Mouse (Mus musculus): ENCODE results near the gene Ccna1.
A peak's percentile ranks its signal among the peaks of the same experiment; 100 is the strongest.

Ccna1 gene

DNA sequence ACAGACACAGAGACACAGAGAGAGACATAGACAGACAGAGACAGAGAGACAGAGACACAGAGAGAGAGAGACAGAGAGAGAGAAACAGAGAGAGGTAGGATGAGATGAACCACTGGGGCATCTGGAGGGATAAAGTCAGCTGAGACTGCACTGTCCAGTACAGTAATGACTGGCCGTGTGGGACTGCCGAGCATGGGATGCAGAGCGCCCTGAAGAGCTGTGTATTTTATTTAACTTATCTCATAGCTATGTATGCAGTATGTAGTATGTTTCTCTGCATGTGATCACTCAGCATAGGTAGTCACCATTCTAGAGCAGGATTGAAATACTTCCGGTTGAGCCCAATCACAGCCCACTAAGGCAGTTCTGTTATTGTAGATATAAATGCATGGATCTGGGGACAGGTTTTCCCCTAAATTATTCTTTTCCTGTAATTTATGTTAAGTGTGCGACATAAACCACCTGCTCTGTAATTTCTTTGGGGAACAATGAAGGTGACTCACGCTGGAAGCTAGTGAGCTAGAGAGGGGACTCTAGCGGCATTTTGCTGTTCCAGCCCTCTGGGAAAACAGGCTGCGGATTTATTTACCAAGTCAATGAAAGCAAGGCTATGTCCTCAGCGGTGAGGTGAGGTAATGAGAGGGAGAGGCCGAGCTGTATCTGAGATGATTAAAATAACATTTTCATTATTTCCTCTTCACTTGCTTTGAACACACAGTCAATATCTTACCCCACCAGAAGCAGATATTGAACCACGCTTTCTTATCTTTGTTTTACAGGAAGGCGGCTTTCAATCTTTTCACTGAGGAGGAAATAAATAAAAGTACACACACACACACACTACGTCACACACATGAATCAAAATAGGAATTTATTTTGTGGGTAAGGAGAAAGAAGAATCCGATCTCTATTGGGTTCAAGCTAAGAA lies 10.7 kb upstream of the Ccna1 start:
- no peak for DNase-seq

DNA sequence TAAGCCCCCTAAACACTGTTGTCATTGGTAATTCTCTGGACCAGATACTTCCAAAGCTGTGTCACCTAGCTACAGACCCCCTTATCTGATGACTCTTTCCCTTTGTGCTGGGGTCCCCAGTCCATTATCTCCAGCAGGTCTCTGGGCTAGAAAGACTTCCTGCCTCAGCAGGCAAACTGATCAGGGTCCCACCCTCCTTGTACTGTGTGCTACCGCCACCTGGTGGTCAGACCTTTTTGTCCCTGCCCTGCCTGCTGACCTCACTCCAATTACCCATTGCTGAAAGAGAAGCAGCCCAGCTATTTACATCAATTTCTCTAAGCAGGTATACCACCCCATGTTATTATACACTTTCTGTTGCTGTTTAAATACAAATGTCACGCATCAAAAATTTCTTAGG lies 9.1 kb upstream of the Ccna1 start:
- peak; percentile 60 for DNase-seq

DNA sequence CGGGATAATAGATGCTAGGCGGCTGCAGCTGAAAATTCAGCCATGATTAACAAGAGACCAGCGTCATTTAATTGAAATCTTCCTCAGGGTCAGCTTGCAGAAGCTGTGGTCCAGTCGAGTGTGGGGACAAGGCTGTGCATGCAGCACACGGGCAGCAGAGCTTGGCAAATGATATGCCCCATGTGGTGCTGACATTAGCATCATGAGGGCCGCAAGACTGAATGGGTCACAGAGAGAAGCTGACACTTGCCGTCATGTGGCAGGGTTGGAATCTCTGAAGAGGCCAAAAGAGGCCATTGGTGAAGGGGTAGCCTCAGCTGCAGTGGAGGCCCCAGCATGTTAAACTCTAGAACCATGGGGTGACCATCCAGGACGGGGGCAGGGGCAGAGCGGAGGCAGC lies 7.4 kb upstream of the Ccna1 start:
- no peak for DNase-seq

DNA sequence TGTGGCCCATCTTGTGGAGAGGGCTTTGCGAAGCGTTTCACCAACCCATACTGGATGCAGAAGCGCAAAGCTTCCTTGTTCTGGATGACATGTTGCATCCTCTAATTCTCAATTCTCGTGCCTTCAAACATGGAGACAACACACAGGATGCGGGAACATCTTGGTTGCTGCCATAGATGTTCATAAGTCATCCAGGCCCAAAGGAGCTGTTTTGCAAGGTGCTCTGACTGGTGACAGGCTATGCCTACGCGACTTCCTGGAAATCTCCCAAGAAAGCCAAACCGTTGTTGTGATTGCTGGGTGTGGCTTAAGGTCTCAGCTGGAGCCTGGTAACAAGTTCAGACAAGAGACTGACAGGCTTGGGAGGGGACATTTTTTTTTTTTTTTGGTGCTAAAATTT lies 1.1 kb upstream of the Ccna1 start:
- no peak for DNase-seq

DNA sequence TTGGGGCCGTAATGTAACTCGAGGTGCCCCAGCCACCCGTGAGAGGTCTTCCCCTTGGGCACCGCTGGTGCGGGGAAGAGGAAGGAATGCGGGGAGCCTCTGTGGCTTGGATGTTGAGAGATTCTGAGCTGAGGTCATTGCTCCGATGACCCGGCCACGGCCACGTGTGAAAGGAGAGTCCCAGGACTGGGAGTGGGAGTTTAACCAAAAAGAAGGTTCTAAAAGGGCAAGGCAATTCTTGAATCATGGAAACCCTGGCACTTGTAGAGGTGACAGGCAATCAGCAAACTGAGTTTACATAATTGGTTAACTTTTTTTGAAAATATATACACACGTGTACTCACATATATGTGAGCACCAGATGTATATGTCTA lies 433 bp upstream of the Ccna1 start:
- no peak for DNase-seq

DNA sequence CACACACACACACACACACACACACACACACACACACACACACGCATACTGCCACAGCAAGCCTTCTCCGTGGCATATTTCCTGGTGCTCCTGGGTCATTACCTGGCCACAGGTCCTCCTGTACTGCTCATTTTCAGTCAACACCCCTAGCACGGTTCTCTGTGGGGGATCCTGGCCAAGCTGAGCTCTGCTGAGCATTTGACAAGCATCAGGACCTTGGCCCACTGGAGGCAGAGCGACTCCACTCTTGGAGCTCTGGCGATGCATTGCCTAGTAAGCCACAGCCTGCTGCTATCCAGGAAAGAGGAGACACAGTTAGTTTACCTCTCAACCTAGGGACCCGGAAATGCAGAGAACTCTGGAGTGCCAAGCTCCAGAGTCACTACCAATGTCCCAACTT lies 1.1 kb downstream of the Ccna1 start:
- no peak for DNase-seq

DNA sequence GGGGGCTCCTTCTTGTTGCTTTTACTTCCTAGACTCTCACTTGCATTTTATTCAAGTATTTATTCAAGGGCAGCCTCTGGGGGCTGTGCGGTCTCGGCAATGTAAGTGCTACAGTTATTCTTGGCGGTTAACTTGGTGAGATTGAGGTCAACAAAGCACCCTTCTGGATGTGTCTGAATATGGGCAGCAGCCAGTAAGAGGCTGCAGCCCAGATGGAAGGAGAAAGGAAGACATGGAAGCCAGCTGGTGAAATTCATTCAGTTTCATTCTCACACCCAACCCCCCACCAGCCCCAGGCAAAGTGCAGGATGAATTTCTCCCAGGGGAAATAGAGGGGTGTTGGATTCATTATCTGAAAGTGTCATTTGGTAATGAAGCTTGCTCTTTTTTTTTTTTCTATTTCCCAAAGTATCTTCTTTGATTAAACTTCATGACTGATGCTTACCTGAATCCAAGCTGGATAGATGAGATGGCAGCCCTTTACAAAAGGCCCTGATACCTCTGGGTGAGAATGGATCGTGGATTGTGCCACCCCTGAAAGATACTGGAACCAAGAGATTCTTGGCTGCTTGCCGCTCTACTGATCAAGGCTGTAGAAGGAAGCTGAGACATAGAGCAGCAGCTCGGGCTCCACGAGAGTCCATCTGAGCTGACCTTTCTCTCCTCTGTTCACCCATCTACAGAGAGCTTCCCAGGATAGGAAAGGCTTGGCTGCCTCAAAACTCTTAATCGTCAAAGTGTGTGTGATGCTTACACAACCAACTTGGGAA lies 10.5 kb downstream of the Ccna1 start:
- DNase-seq = no peak

DNA sequence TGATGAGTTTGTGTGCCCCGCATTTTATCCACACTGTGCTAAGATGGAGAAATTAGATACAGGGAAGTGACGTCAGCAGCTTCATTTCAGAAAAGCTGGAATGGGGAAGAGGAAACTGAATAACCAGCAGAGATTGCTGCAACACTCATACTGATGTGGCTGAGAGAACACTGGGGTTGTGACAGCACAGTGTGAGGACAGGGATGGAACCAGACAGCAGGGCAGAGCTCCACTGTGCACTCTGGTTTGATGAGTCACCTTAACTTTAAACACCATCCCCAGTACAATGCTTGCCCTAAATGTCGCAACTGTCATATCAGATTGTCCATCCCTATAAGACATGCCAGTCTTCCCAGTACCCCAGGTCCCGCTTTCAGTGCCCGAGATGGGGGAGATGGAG lies 17.7 kb downstream of the Ccna1 start:
- no peak for DNase-seq

DNA sequence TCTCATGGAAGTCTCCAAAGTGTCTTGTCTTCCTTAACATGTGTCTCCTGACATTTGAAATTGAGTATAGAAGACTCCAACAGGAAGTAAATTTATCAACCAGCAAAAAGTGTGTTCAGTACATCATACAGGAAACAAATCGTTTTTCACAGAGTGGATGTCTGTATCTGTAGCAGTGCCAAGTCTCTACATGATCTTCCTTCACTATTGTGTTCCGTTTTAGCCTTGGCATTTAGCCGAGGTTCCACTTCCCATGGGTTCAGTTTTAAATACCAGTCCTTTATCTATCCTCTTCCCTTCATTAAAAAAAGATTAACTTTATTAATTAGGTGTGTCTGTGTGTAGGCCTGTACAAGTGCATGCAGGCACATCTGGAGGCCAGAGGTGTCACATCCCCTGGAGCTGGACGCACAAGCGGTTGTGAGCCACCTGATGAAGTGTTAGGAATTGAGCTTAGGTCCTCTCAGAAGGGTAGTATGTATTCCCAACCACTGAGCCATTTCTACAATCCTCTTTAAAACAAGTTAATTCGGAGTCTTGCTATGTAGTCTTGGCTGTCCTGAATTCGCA lies 27.9 kb downstream of the Ccna1 start:
- DNase-seq = no peak

DNA sequence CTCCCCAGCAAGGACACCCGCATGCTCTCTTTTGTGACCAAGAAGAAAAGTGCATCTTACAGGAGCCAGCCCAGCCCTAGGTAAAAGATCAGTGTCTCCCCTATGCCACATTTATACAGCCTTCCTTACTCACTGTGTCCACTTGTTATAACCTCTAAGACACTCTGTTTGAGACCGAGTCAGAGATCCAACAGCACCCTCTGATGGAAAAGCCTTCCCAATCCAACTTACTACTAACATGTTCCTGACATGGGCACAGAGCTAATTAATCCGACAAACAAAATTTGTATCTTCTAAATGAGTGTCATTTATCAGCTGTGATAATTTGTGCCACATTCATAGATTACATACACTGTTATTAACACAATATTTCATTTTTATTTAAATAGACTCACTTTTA lies 29.8 kb downstream of the Ccna1 start:
- DNase-seq = no peak

DNA sequence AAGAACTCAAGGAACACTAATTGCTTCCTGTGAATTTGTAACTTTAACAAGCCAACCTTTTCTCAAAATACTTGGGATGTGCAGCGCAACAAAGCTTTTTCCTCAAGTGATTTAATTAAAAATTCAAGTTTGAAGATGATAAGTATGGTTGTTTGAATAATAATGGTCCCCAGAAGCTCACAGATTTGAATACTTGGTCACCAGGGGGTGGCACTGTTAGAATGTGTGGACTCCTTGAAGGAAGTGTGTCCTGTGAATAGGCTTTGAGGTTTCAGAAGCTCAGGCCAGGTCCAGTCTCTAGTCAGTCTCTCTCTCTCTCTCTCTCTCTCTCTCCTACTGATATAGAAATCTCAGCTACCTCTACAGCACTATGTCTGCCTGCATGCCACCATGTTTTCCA lies 32.0 kb downstream of the Ccna1 start:
- DNase-seq = no peak

DNA sequence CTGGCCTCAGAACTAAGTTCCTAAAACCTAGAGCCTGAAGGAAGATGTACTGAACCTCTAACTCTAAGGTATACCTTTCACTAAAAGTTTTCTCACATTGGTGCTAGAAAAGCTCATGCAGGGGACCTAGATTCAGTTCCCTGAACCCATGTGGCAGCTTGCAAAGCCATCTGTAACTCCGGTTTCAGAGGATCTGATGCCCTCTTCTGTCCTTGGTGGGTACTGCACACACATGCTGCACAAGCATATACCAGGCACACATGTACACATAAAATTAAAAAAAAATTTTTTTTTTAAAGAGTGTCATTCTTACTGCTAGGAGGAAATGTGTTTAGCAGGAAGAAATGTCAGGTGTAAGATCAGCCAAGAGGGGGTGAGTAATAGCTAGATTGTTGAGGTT lies 33.1 kb downstream of the Ccna1 start:
- DNase-seq = no peak

DNA sequence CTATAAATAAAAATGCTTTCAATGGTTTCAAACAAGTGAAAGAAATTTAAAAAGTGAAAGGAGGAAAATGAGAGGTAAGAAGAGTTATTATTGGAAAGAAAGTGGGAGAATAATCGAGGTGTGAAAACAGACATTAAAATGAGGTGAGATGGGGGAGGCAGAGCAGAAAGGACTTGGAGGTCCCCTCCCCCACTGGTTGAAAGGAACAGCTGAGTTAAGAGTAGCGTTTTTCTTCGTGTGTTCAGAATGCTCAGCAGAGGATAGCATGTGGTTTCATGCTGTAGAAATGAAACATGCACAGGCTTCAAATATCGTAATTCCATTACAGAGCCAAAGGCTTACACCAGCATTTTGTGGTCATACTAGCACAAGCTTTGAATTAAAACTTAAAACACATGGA lies 42.8 kb downstream of the Ccna1 start:
- no peak for DNase-seq

DNA sequence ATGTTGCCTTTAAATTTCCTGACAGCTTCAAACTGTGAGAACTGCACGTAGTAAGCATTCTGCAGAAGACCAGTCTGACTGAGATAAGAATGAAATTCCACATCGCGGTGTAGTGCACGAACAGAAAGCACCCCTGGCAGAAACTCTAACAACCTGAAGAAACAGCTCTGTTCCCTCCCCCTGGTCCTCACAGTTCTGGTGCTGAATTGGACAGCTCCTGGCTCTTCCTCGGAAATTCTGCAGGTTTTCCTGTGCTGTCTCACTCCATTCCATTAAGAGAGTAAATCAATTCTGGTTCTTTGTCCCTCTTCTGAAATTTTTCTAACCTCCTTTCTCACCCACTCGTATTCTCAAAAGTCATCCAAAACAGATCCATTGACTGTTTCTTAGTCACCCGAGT lies 43.6 kb downstream of the Ccna1 start:
- no peak for DNase-seq

DNA sequence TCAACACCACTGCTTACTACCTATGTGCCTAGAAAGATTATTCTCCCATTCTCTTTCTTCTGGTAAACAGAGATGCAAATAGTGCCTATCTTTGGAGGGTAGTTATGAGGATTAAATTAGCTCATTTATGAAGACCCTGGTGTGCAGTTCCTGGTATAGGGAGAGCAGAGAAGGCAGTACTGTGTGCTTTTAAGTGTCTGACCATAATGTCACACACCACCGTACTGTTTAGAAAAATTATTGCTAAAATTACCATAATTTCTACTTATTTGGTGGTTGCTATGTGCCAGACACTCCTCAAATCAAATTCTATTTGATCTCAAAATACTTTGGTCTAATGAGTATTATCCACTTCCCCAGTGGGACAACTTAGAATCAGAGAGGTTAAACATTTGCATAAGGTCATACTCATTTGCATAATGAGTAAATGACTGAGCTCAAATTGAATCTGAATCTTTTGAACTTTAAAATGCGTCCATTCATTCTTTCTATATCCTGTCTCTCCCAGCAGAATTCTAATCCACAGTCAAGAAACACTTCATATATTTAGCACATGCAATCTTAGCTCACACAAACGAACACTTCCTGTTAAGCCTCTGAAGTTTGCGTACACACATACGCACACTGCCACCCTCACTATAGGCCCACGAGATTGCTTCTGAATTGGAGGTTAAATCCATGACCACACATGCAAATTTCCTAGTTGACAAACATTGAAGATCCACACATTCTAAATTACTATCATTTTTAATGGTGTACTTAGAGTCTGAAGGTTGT lies 46.1 kb downstream of the Ccna1 start:
- DNase-seq = no peak

DNA sequence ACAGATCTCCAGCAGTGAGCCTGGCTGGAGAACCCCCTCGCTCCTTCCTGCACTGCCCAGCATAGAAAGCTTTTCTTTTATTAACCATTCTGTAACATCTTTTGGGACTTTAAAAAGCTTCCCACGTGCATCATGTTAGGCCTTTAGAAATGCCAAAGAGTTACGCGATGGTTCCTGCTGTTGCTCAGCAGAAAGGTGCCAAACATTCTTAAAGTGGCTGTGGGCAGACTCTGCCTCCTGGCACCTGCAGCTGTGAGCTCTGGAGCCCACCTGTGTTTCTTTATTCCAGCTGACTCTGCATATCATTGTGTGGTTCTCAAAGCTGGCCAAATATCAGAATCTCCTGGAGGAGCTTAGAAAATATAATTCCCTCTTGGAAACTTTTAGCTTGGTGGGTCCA lies 51.3 kb downstream of the Ccna1 start:
- DNase-seq = no peak

DNA sequence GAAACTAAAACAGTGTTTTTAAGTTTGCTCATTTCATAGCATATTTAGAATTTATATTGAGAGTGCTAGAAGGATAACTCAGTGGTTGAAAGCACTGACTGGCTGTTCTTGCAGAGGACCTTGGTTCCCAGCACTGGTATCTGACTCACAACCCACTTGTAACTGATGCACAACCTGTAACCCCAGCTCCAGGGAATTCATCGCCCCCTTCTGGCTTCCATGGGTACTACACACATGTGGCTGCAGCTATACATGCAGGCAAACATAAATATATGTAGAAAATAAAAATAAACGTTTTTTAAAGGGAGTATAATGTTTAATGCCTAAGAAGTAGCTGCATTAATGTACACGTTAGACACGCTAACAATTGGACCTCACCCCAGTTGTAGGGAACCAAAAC lies 53.6 kb downstream of the Ccna1 start:
- no peak for DNase-seq
